Mouse (Mus musculus) embryonic fibroblast, embryonic 13.5 days (primary cell): ENCODE results near the gene Itgbl1.

Source experiments
- CTCF ChIP-seq: IDR thresholded peaks from 2 replicates; pipeline ENCODE4 v1.5.1; 2011; ENCODE audit warnings: mild to moderate bottlenecking, control low read depth, low read length, moderate library complexity, borderline replicate concordance; ENCODE audit not compliant: insufficient read depth
- POLR2A ChIP-seq: IDR thresholded peaks from 2 replicates; pipeline ENCODE4 v1.6.1; 2011; ENCODE audit warnings: low read depth, mild to moderate bottlenecking, control low read depth, low read length, moderate library complexity

DNA sequence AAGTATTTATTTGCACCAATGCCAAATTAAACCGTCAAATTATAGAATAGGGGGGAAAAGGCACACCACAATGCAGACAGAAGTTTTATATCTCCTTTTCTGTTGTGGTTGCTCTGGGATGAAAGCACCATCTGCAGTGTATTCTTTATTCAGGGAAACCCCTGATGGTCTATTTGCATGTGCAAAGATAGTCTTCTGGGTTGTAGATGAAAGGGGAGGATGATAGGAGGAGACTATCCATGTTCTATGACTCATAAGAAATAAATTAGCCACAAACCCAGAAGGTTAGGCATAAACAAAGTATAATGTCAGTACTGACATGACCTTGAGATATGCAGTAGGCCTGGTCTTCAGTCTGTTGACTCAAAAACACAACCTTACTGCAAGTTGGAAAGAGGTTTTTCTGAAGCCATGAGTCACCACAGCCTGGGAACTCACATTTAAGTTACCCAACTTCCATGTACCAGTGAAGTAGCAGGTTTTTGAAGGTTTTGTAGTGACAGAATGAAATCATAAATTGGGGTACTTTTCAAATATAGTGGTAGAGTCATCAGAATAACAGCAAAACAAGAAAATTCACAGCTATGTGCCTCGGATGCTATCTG is 330.9 kb downstream of the Itgbl1 start:
- TF ChIP-seq POLR2A (no peak), CTCF (no peak)
